Mouse (Mus musculus) thymus, postnatal 10 days (tissue): Measurements from ENCODE around the gene Atxn1.

ENCODE experiments used
- DNase-seq, 2 experiments: peaks; one replicate each; pipeline ENCODE4 v3.0.0; 2021; ENCODE audit warnings: low spot score in 2 of 2

Atxn1 gene

DNA sequence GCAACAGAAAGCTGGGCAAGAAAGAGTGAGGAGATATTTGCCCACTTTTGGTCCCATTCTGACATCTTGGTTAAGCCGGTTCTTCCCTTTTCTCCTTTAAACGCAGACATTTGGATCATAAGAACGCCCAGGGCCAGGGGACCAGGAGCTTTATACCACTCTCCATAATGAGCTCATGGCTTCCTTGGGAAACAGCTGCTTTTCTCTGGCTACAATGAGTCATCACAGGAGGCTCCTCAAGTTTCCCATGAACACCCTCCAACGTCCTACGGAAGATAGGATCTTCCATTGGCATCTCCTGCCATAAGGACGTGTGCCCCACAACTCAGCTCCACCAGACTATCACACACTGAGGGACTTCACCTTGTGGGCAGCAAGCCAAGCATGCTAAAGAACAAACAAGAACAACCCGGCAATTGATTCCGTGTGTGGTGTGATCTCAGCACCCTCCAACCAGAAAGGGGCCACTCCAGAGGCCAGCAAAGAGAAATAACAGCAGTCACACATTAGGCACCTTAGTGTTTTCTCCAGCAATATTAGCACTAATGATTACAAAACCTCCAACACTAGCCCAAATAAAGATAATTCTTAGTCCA lies 135.4 kb downstream of the Atxn1 start:
- DNase-seq = no peak

DNA sequence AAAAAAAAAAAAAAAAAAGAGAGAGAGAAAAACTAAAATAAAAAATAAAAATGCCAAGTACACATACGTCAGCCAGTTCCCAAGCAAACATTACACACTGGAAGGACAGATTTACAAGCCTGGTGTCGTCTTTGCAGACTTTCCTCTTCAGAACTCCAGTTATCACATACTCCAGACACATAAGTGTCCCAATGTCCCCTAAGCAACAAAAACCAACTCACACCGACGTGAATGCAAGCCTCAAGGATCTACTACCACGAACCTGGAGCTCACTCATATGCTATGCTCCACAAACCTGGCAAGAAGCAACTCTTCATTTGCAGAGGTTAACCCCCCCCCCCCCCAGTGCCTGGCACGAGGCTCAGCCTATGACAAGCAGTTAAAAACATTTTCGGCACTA lies 136.8 kb downstream of the Atxn1 start:
- no peak for DNase-seq

DNA sequence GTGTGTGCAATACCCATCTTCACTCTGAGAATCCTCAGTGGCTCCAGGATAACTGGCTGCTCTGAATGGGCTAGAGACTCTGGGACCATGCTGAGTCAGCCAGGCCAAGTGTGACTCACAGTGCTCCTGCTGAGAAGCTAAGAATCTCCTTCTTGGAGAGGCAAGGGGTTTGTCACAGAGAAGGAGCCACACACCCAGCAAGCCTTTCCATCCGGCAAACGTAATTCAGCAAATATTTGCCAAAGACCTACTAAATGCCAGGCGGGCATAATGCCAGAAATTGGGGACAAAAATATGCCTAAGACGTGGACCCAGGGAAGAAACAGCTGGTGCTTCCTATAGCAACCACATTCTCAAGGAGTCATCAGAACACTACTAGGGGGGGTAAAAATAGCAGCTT lies 137.2 kb downstream of the Atxn1 start:
- DNase-seq = no peak

DNA sequence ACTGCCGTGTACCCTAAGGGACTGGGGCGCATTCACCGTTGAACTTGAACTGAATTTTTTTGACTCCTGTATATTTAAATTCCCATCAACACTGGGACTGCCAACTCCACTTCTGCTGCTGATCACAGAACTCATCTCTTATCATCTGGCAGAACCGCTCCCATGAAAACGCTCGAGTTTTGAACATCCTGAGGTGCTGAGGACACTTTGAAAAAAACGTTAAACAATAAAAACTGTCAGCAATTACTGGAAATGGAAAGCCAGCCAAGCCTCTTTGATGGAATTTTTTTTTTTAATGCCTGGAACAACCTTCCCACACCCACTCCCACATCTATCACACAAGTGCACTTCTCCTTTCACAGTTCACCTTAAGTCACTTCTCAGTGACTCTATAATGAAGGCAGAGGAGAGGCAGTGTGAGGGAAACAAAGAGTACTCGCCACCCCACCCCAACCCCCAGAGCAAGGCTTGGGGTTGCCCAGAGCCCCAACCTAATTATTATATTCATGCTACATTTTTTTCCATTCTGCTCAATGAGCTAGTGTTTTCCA lies 137.7 kb downstream of the Atxn1 start:
- DNase-seq = no peak

DNA sequence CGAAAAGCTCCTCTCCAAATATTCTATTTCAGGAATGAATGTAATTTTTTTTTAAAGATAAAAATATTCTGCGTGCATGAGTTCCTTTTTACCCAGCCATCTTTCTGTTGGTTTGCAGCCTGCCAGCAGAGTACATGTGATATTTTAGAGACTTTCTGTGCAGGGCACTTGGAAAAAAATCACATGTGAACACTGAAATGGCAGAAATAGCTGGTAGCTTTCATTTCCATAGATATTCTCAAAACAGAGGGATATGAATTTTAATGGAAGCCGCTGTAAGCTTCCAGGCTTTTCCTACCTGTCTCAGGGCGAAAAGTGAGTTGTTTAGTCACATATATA lies 142.3 kb downstream of the Atxn1 start:
- DNase-seq = no peak

DNA sequence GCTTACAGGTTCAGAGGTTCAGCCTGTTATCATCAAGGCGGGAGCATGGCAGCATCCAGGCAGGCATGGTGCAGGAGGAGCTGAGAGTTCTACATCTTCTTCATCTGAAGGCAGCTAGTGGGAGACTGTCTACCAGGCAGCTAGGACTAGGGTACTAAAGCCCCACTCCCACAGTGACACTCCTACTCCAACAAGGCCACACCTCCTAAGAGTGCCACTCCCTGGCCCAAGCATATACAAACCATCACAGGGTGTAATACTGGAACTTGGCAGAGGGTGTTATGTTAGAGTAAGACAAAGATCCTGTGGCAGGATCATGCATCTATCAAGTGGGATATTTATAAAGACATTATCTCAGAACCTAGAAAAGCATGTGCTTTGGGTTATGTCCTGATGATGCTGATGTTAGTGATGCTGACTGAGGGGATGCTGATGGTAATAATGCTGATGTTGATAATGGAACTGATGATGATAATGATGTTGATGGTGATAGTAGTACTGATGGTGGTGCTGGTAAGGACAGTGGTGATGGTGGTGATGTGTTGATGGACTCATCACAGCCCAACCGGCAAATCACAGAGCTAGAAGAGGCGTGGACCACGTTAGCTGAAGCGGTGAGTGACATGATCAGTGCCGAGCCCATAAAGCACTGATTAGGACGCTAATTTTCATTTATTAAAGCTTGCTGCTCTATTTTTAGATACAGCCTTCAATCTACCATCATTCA lies 142.9 kb downstream of the Atxn1 start:
- no peak for DNase-seq

DNA sequence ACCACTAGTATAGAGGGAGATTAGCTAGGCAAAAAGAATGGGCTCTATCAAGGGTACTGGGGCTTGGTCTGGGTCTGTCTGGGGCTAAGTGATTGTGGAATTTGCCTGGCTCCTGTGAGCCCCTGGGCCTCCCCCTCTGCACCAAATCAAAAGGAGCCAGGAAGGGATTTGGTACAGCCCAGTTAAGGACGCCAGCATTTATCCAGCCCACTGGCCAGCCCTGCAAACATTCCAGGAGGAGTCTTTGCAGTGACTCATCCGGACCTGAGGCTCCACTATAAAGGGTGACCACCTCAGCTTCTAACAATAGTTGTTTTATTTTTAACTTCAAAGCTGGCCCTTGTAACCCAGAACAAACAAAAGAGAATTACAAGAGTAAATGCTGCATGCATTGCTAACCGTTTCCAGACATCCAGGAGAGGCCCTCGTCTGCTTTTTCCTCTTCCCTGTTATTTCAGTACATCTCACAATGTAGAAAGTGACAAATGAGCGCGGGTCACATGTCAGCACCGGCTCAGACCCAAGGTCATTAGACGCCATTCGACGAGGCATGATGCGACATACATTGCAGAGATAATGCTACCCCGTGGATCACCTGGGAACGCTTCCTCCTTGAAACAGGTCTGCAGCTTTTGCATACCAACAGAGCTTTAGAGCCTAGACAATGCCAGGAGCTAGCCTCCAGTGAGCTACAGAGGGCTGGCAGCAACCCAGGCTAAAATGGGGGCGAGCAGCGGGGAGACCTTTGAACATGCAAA lies 144.2 kb downstream of the Atxn1 start:
- DNase-seq = no peak

DNA sequence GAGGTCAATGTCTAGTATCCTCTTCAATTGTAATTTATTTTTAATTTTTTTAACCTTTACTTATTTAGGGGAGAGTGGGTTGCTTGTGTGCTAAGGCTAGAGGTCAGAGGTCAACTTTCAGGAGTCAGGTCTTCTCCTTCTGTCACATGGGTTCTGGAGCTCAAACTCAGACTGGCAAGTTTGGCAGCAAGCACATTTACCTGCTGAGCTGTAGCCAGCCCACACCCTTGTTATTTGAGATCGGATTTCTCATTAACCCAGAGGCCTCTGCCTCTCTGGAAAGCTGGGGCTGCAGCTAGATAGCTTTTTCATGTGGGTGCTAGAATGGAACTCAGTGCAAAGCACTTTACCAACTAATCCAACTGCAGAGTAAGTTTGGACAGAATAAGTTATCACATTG lies 148.1 kb downstream of the Atxn1 start:
- no peak for DNase-seq

DNA sequence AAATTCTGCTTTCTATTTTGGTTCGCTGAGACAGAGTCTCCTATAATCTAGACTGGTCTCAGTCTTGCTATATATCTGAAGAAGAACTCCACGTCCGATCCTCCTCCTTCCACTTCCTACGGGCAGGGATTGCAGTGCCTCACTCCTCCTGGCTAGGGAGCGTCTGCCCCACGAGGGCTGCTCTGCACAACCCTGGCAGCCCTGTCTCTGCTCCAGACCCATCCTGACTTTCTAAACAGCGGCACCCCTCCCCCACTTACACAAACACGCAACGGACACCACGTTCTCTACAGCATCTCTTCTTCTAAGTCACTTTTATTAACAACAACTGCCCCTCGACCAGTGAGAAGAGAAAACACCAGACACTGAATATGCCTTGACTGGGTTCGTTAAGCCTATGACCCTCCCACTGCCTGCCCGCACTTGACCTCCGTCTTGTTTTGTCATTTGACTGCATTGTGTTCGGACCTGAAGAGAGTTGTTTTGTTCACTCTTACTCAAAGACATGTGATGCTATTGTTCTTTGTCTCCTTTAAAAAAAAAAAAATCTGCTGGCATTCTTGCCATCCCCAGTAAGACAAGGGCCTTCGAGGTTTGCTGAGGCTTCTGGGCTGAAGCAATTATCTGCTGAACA lies 154.9 kb downstream of the Atxn1 start:
- DNase-seq = no peak

DNA sequence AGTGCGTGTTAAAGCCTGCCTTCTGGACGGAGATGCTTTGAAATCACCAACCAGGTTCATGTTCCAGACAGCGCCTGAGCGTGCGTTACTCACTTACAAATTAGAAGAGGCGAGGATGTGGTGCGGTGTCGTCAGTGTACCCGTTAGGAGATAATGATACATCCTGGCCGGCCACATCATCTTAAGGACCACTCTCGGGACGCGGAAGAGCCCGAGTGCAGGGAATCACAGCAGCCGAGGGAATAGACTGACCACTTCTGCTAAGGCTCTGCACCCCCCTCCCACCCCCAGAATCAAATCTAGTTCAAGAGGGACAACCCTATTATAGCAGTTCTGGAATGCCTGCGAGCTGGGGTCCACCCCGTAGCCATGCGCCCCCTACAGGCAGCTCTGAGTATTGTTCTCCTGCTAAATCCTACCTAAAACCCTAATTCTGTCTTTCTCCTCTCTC lies 157.2 kb downstream of the Atxn1 start:
- DNase-seq = peak in 1 of 2 experiments; percentile 53

DNA sequence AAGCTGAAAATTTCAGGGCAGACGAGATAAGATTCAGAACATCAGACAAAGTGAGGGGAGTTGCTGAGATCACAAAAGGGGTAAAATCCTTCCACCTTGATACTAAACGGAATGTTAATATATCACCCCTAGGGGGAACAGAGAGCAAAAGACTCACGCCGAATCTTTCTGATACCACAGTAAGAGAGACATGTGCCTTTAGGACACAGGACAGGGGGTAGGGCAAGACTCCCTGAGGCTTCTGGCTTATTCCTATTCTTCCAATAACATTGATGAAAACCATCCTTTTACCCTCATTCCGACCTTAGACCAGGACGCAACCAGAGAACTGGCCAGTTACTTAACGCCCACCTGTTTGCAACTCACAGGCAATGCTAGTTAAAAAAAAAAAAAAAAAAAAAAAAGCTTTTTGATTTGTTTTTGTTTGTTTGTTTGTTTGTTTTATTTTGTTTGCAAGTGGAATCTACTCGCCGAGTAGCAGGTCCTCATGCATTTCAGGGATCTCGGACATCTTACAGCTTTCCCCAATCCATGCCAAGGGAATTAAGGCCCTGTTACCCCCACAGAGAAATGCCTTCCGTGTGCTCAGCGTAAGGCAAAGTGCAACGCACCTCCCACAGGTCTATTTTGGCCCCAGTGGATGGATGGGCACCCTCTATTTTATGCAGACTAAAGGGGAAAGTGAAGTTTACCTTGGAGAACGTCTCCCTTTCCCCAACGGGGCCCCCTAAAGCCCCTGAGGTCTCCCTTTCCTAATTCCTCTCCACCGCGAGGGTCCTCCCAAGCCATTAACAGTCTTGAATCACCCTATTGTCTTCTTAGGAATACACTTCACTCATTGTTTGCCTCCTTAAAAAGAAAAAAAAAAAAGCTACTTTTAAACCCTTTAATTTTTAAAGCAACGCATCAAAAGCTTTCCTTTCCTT lies 157.9 kb downstream of the Atxn1 start:
- DNase-seq = no peak

DNA sequence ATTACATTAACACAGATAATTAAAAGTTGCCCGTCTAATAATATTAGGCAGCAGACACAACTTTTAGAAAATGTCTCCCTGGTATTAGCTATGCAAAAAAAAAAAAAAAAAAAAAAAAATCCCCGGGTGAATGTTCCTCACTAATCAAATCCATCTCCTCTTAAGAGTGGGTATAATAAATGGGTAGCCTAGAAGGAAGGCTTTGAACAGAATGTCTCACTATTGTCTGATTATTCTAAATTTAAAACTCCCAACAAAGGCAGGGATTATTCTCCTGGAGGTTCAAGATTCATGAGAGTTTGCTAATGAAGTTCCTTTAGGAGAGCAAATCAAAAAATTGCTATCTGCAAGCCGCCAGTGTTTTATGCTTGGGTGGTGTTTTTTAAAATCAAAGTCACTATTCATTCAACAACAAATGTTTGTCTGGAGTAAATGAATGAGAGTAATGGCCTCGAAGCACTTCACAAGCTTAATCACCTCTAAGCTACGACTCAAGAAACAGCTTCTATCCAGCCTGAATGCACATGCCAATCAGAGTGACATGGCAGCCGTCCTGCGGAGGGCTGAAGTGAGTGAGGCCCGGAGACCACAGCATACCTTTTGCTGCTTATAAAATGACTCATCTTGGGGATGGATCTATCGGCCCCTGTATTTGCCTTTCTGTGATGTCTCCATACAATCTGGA lies 158.8 kb downstream of the Atxn1 start:
- no peak for DNase-seq

DNA sequence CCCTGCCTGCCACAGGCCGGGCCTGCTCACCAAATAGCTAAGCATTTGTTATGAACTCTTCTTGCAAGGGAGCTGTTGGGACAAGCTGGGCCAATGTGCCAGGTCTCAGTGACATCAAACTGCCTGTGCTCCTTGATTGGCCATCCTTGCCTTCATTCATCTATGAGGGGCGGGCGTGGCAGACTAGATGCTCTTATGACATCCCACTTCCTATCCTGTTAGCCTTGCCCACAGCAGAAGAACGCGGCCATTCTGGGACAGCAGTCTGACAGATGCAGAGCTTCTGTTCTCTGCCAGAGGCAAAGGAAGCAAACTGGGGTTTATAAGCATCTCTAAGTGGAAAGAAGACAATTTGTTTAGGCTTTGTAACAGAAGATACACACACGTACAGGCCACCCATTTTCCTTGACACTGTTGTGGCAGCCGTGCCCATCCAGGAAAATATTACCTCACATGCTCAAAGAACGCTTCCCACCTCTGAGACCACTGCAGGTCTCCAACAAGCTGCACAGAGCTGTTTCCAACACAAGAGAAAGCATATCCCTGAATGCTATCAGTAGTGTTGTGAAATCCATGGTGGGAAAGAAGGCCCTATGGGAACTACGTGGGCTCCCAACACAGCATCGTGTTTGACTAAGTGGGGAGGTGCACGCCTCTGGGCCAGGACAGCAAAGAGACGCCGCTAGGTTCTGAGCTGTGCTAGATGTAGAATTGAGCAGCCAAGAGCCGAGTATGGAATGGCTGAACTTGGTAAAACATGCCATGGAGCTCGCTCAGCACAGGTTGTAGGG lies 162.0 kb downstream of the Atxn1 start:
- DNase-seq = peak in 1 of 2 experiments; percentile 7

DNA sequence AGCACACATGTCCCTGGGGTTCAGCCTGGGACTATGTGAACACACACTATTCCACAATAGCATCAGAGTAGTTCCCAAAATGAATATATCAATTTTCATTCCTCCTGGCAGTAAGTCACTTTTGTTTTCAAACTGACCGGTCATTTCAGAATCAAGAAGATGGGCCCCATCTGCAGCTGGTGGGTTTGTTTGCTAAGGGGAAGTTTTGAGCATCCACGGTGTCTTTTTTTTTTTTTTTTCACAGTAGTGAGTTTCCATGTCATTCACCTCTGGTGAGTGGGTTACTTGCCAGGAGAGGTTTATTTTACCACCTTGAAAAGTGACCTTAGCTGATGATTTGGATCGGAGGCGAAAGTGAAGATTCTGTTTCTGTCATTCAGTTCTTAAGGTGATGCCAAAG lies 166.6 kb downstream of the Atxn1 start:
- no peak for DNase-seq

DNA sequence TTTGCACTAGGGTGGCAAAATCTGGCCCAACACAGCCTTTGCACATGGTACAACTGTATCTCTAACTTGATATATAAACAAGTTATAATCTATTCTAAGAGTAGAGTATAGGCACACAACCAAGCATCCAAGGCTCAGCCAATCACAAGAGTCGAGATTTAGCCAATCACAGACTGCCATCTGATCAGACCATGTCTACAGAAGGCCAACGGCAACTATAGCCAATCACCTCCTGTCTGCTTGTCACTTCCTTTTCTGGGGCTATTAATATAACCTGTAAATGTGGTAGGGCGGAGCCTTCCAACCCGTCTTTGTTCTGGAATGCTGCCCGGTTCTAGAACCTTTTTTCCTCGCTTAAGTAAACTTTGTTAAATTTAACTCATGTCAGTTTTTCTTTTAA lies 167.1 kb downstream of the Atxn1 start:
- no peak for DNase-seq

DNA sequence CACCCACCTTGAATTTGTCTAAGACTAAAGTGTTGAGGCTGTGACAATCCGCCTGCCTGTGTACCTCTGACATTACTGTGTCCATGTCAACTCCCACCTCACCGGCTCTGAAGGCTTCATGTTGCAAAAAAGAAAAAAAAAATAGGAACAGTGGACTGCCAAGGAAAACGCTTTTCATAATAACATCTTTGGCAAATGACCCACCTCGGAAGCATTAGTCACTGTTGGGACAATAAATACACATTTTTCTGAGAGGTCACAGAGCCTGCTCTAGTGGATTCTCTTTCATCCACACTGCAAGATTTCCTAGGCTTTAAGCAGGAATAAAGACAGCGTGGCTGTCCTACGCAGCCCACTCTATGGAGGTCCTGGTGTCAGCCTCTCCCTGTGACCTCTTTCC lies 168.5 kb downstream of the Atxn1 start:
- no peak for DNase-seq

DNA sequence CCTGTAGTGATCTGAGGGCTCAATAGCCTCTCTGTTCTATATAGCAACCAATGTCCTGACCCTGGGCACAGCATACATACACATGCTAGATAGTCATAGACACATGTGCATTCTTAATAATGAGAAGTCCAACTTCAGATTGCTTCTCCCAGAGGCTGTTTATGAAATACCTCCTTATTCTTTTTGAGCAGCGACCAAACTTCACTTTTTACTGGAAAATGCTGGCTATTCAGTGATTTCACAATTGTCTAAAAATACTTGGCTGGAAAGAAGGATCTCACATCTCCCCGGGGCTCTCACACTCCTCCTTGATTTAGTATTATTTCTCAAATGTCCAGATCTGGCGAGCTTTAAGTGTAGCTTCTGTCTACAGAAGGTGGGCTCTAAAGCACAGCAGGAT lies 171.0 kb downstream of the Atxn1 start:
- no peak for DNase-seq

DNA sequence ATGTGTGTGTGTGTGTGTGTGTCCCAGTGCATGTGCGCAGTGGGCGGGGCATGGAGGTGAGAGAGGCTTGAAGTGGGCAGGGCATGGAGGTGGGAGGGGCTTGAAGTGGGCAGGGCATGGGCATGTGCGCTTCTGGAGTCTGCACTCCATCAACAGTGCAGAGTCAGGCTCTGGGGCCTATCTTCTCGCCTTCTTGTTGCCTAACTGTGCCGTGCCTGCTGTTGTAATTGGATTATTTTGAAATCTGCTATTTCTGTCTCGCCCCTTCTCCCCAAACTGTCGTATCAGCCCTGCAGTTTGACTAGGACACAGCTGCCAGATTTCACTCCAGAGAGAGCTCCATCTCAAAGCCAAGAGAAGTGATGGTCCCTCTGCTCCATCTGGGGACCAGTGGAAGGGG lies 178.4 kb downstream of the Atxn1 start:
- no peak for DNase-seq

DNA sequence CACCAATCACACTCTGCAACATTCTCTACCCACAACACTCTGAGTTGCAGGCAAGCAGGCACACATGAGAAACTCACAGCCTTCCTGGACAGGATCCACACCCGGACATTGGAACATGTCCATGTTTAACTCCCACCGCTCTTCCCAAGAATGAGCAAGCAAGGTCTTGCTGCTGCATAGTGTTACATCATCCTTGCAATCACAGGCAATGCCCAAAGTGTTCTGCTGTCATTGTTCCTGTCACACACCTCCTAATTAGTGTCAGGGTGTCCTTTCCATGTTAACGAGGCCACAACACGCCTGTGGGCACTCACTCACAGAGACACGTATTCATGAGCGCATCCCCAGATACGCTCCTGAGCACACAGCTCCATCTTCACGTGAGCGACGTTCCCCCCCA lies 181.1 kb downstream of the Atxn1 start:
- DNase-seq = no peak

DNA sequence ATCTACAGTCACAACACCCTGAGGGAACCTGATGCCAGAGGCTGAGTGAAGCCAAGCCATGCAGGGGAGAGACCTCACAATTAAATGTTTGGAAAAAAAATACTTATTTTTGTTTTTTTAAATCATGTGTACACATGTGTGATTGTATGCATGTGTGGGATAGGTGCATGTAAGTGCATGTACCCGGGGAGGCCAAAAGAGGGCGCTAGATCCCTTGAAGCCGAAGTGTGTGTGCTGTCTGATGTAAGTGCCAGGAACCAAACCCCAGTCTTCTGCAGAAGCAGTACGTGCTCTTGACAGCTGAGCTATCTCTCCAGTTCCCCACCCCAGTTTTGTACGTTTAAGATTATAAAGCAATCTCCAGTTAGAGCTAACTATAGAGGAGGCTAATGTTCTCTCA lies 186.1 kb downstream of the Atxn1 start:
- DNase-seq = no peak
